In the genomic region with DNA sequence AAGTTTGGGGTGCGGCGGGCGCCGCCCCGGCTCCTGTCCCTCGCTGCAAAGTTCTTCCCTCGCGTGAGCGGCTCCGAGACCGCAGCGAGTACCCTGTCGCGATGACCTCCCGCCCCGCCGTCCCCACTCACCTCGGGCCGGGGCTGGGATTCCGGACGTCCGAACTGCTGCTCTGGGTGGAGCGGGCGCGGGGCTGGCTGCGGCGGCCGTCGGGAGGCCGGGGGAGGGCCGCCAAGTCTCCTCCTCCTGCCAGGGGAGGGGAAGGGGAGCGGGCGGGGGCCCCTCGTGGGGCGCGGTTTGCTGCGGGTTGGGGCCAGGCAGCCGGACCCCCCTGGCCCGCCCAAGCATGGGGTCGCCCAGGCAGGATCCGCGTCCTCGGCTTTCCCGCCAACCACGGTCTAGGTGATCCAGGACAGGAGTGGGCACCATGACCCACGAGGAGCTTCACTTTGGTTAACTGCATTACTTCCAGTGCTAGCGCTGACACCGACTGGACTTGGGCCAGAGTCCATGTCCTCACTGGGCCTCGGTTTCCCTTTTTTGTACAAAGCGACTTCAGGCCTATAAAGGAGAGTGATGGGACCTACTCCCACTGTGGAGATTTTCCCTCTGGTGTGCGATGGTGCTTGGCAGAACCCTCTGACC, we compare ENCODE assay signal across 8 mouse cellular contexts. TPM values are rescaled to one million over a fixed set of nuclear protein-coding genes. Genes with fewer than 3 reads are reported as not detected.
DNase-seq lines count a peak whose midpoint lies in the region; ATAC-seq and TF ChIP-seq lines count a peak whose summit lies in the region.

Ccdc102a (minus strand) TSS at position 248 of the 645 bp plus-strand sequence.

- H3K9ac ChIP-seq in heart, adult 2 months (ENCODE audit: low read depth, low read length) = peak within 1 kb of the TSS; percentile 70
- peak within 1 kb of the TSS; percentile 73 for H3K9ac ChIP-seq in kidney, embryonic 16.5 days (replicated peaks; ENCODE audit: low read length)

- no peak within 1 kb of the TSS for H3K27ac ChIP-seq in bone marrow macrophage, adult 2 months (ENCODE audit: insufficient read depth, low read depth, low read length)
- H3K27ac ChIP-seq in heart, adult 2 months = peak within 1 kb of the TSS; percentile 98
- H3K27ac ChIP-seq in kidney, embryonic 16.5 days (ENCODE audit: low read length) = peak within 1 kb of the TSS; percentile 43

- no peaks in the 10 kb centered on the region for H3K9me3 ChIP-seq in kidney, embryonic 16.5 days (ENCODE audit: low read length)

- DNase-seq in CD4-positive, CD25-positive, alpha-beta regulatory T cell, adult 2 months (ENCODE audit: low read depth, low spot score) = peak; percentile 36
- DNase-seq in heart, adult 2 months = peak; percentile 82 to 85
- peak; percentile 27 for DNase-seq in lung, postnatal 25 days (ENCODE audit: low spot score)
- DNase-seq in testis, postnatal 10 days (ENCODE audit: low spot score) = peak; percentile 77
- no peak for DNase-seq in T-cell, adult 2 months (ENCODE audit: low spot score)

- H3K4me2 ChIP-seq in kidney, embryonic 16.5 days (replicated peaks; ENCODE audit: low read depth, low read length) = peak within 1 kb of the TSS; percentile 82

- no peaks in the 10 kb centered on the region for H3K4me1 ChIP-seq in bone marrow macrophage, adult 2 months (ENCODE audit: control insufficient read depth, insufficient read depth, low read length)
- H3K4me1 ChIP-seq in heart, adult 2 months (ENCODE audit: control insufficient read depth, insufficient read depth, low read length) = peaks cover 11% of the 10 kb centered on the region
- H3K4me1 ChIP-seq in kidney, embryonic 16.5 days (ENCODE audit: insufficient read depth, low read length) = peaks cover 36% of the 10 kb centered on the region

- 3% methylated on average over 50 of the region's 51 CpGs for WGBS in heart, adult 2 months
- WGBS in kidney, embryonic 16.5 days = 1% methylated on average over 48 of the region's 51 CpGs

- TF ChIP-seq EP300 in heart, adult 2 months (IDR thresholded peaks at IDR 0.05; ENCODE audit: insufficient read depth, low read depth, low read length) = no peak

- H3K79me2 ChIP-seq in heart, adult 2 months (replicated peaks; ENCODE audit: control insufficient read depth, insufficient read depth, low read length) = no peaks in the 10 kb centered on the region

- H3K27me3 ChIP-seq in heart, adult 2 months (ENCODE audit: control insufficient read depth, insufficient read depth, low read length) = no peaks in the 10 kb centered on the region
- H3K27me3 ChIP-seq in kidney, embryonic 16.5 days (ENCODE audit: insufficient read depth, low read length) = 0 out of 2 replicates have a peak, but pooled peaks cover 3% of the 10 kb centered on the region

- H3K36me3 ChIP-seq in heart, adult 2 months (ENCODE audit: control insufficient read depth, insufficient read depth, low read length) = no peaks in the 10 kb centered on the region
- H3K36me3 ChIP-seq in kidney, embryonic 16.5 days (ENCODE audit: insufficient read depth, low read length) = no peaks in the 10 kb centered on the region

- intact Hi-C loops in heart, adult 2 months (cut with DNase I) = no loop called here

- ATAC-seq in CD4-positive, CD25-positive, alpha-beta regulatory T cell, adult 4 months = no peak
- peak; percentile 66 for ATAC-seq in kidney, embryonic 16.5 days (ENCODE audit: low FRiP score, low TSS enrichment)

- TF ChIP-seq POLR2A in bone marrow macrophage, adult 2 months (IDR thresholded peaks at IDR 0.05; ENCODE audit: borderline replicate concordance, low read depth, low read length) = no peak
- TF ChIP-seq POLR2A in heart, adult 2 months (IDR thresholded peaks at IDR 0.05; ENCODE audit: insufficient read depth, low read depth, low read length) = 0 out of 2 replicates have a peak, but pooled peaks have one; percentile 27

- H3K4me3 ChIP-seq in bone marrow macrophage, adult 2 months (ENCODE audit: insufficient read depth, low read length) = peak within 1 kb of the TSS; percentile 36; the same call in 1 of the 2 replicates
- peak within 1 kb of the TSS; percentile 86 for H3K4me3 ChIP-seq in heart, adult 2 months
- peak within 1 kb of the TSS; percentile 59 for H3K4me3 ChIP-seq in kidney, embryonic 16.5 days (ENCODE audit: low read length)

- no peak for TF ChIP-seq CTCF in bone marrow macrophage, adult 2 months (IDR thresholded peaks at IDR 0.05; ENCODE audit: low read depth, low read length)
- TF ChIP-seq CTCF in heart, adult 2 months (IDR thresholded peaks at IDR 0.05) = no peak

RNA-seq across cellular contexts. Expression of gene Ccdc102a, which starts in this region (rescaled TPM):
- polyA plus RNA-seq in CD4-positive, CD25-positive, alpha-beta regulatory T cell, adult 4 months (2017; shearing (Covaris generic)) = not detected
- polyA plus RNA-seq in bone marrow macrophage, adult 2 months (2012; ENCODE audit: insufficient read depth, insufficient read length, missing spikeins) = not detected in 2 replicates
- total RNA-seq in heart, adult 2 months (2021) = 1 to 10 TPM; 5.0 to 5.7 TPM
- 5.2 and 6.4 TPM in 2 replicates for polyA plus RNA-seq in heart, adult 2 months (2012; rRNA removed)
- 20.1 and 21.0 TPM in 2 replicates for polyA plus RNA-seq in kidney, embryonic 16.5 days (2015; fragmentation: Nextera tagmentation; extraction: Ambion mirVana)

Comparison
In these comparisons a context has a peak if more than half of its experiments do, and no peak if none do; other contexts are left out.
1. H3K4me3 ChIP-seq: peak in every context shown above with its lines; median percentile 86 in heart, adult 2 months; 59 in kidney, embryonic 16.5 days; 36 in bone marrow macrophage, adult 2 months.